10 mouse cellular contexts compared by ENCODE assay signal in genomic region chr1:78510862-78511261, GRCm38 (mm10). TPM values are rescaled to one million over a fixed set of nuclear protein-coding genes. Genes with fewer than 3 reads are reported as not detected.
A peak's percentile ranks its signal among the peaks of the same experiment; 100 is the strongest.
DNase-seq lines count a peak whose midpoint lies in the region; ATAC-seq lines count a peak whose summit lies in the region.
"Had no signal": no experiment of that assay in that cellular context is flagged by ENCODE, and none has a peak within 500 bp of the region (broad histone marks: within the 10 kb centered on the region; RNA-seq: fewer than 3 reads in every experiment).

Gene Mogat1 (plus strand): TSS chr1:78510991.

- no peaks in the 10 kb centered on the region for H3K9me3 ChIP-seq in lung, embryonic 15.5 days
- H3K9me3 ChIP-seq in hindbrain, embryonic 12.5 days (replicated peaks): no peaks in the 10 kb centered on the region
- no peaks in the 10 kb centered on the region for H3K9me3 ChIP-seq in limb, embryonic 15.5 days
- H3K9me3 ChIP-seq in stomach, embryonic 16.5 days (replicated peaks; ENCODE audit: control insufficient read depth, low read length): no peaks in the 10 kb centered on the region

- no peak for ATAC-seq in lung, embryonic 15.5 days (ENCODE audit: borderline replicate concordance, extremely low read depth, low FRiP score, low TSS enrichment)
- ATAC-seq in hindbrain, embryonic 12.5 days (ENCODE audit: low FRiP score): no peak
- no peak for ATAC-seq in limb, embryonic 15.5 days (ENCODE audit: insufficient number of reproducible peaks, low FRiP score, low TSS enrichment, low read depth)
- ATAC-seq in stomach, embryonic 16.5 days (ENCODE audit: insufficient read depth, low FRiP score): no peak

- intact Hi-C loops in left cerebral cortex, postnatal 4 days (cut with DNase I): no loop called here

- H3K27ac ChIP-seq in lung, embryonic 15.5 days: no peak within 1 kb of the TSS
- no peak within 1 kb of the TSS for H3K27ac ChIP-seq in hindbrain, embryonic 12.5 days
- H3K27ac ChIP-seq in limb, embryonic 15.5 days: no peak within 1 kb of the TSS
- no peak within 1 kb of the TSS for H3K27ac ChIP-seq in stomach, embryonic 16.5 days (ENCODE audit: low read length)

- no peaks in the 10 kb centered on the region for H3K4me1 ChIP-seq in lung, embryonic 15.5 days
- H3K4me1 ChIP-seq in hindbrain, embryonic 12.5 days: no peaks in the 10 kb centered on the region; the same call in 1 of the 2 replicates
- H3K4me1 ChIP-seq in limb, embryonic 15.5 days: peaks cover 4% of the 10 kb centered on the region; the same call in 1 of the 2 replicates
- H3K4me1 ChIP-seq in stomach, embryonic 16.5 days (ENCODE audit: control insufficient read depth, insufficient read depth, low read length): no peaks in the 10 kb centered on the region

- H3K4me2 ChIP-seq in lung, embryonic 15.5 days: peak within 1 kb of the TSS; percentile 62
- peak within 1 kb of the TSS; percentile 53 for H3K4me2 ChIP-seq in hindbrain, embryonic 12.5 days (replicated peaks)
- H3K4me2 ChIP-seq in limb, embryonic 15.5 days: peak within 1 kb of the TSS; percentile 53
- peak within 1 kb of the TSS; percentile 50 for H3K4me2 ChIP-seq in stomach, embryonic 16.5 days (ENCODE audit: low read depth, low read length)

- peak within 1 kb of the TSS; percentile 22; the same call in 1 of the 2 replicates for H3K9ac ChIP-seq in lung, embryonic 15.5 days
- 0 out of 2 replicates have a peak within 1 kb of the TSS, but pooled peaks have one; percentile 50 for H3K9ac ChIP-seq in hindbrain, embryonic 12.5 days
- no peak within 1 kb of the TSS for H3K9ac ChIP-seq in limb, embryonic 15.5 days
- H3K9ac ChIP-seq in stomach, embryonic 16.5 days (ENCODE audit: low read length): peak within 1 kb of the TSS; percentile 13

- peak within 1 kb of the TSS; percentile 34 for H3K4me3 ChIP-seq in lung, embryonic 15.5 days
- H3K4me3 ChIP-seq in hindbrain, embryonic 12.5 days: peak within 1 kb of the TSS; percentile 29
- H3K4me3 ChIP-seq in limb, embryonic 15.5 days: peak within 1 kb of the TSS; percentile 31
- peak within 1 kb of the TSS; percentile 32 for H3K4me3 ChIP-seq in stomach, embryonic 16.5 days (replicated peaks; ENCODE audit: low read length)
- H3K4me3 ChIP-seq: erythroblast, embryonic 14.5 days; myocyte had no signal

- DNase-seq in lung, postnatal 4 days: no peak
- no peak for DNase-seq in left cerebral cortex, postnatal 4 days
- no peak for DNase-seq in cerebellum, adult 9-11 months
- DNase-seq in layer of hippocampus, postnatal 10 days (ENCODE audit: low spot score in 2 of 2): no peak

- H3K27me3 ChIP-seq in lung, embryonic 15.5 days: no peaks in the 10 kb centered on the region
- 0 out of 2 replicates have a peak, but pooled peaks cover 3% of the 10 kb centered on the region for H3K27me3 ChIP-seq in hindbrain, embryonic 12.5 days
- 0 out of 2 replicates have a peak, but pooled peaks cover 5% of the 10 kb centered on the region for H3K27me3 ChIP-seq in limb, embryonic 15.5 days
- H3K27me3 ChIP-seq in stomach, embryonic 16.5 days (ENCODE audit: control insufficient read depth, insufficient read depth, low read length): no peaks in the 10 kb centered on the region

- WGBS in lung, embryonic 15.5 days: 48% methylated on average over 5 of the region's 5 CpGs
- 74% methylated on average over 5 of the region's 5 CpGs for WGBS in hindbrain, embryonic 12.5 days
- 67% methylated on average over 5 of the region's 5 CpGs for WGBS in limb, embryonic 15.5 days
- 57% methylated on average over 5 of the region's 5 CpGs for WGBS in stomach, embryonic 16.5 days

- no peaks in the 10 kb centered on the region for H3K36me3 ChIP-seq in lung, embryonic 15.5 days
- H3K36me3 ChIP-seq in hindbrain, embryonic 12.5 days: no peaks in the 10 kb centered on the region
- H3K36me3 ChIP-seq in limb, embryonic 15.5 days: no peaks in the 10 kb centered on the region
- no peaks in the 10 kb centered on the region for H3K36me3 ChIP-seq in stomach, embryonic 16.5 days (ENCODE audit: control insufficient read depth, insufficient read depth, low read length)

RNA-seq across cellular contexts. Expression of gene Mogat1, which starts in this region (rescaled TPM):
- 0.27 and 0.44 TPM in 2 replicates for polyA plus RNA-seq in lung, embryonic 15.5 days (2015; fragmentation: Nextera tagmentation; extraction: Ambion mirVana)
- 0.48 TPM in 1 of 2 replicates, not detected in the other for polyA plus RNA-seq in hindbrain, embryonic 12.5 days (2016; fragmentation: Nextera tagmentation; extraction: Ambion mirVana)
- 0.15 and 0.19 TPM in 2 replicates for polyA plus RNA-seq in limb, embryonic 15.5 days (2015; fragmentation: Nextera tagmentation; extraction: Ambion mirVana)
- 0.47 and 0.49 TPM in 2 replicates for polyA plus RNA-seq in stomach, embryonic 16.5 days (2015; fragmentation: Nextera tagmentation; extraction: Ambion mirVana)
- total RNA-seq in left cerebral cortex, postnatal 4 days (2021): not detected
- not detected for total RNA-seq in layer of hippocampus, postnatal 10 days (2021)
- polyA plus RNA-seq: erythroblast, embryonic 14.5 days; myocyte had no signal
